Mouse (Mus musculus) heart, adult 2 months (tissue): ENCODE measurements at regions not wholly inside any gene's neighbourhood (a gene's known extent, or its start where the extent isn't known, plus 50 kb on each side); places are given as distances from the start of the nearest gene placed in this dataset.

Experiments
- CTCF ChIP-seq: fragments of 200-600 bp; IDR thresholded peaks from 2 replicates; pipeline ENCODE4 v1.8.1; 2022; ENCODE audit warnings: antibody characterized with exemption, mild to moderate bottlenecking, moderate library complexity
- EP300 ChIP-seq: fragments of 200-500 bp; IDR thresholded peaks from 2 replicates; pipeline ENCODE4 v1.6.1; 2011; ENCODE audit warnings: low read depth, low read length, control low read depth; ENCODE audit not compliant: insufficient read depth
- POLR2A ChIP-seq: fragments of 200-500 bp; IDR thresholded peaks from 2 replicates; pipeline ENCODE4 v1.6.1; 2011; ENCODE audit warnings: mild to moderate bottlenecking, low read depth, low read length, control low read depth; ENCODE audit not compliant: insufficient read depth

DNA sequence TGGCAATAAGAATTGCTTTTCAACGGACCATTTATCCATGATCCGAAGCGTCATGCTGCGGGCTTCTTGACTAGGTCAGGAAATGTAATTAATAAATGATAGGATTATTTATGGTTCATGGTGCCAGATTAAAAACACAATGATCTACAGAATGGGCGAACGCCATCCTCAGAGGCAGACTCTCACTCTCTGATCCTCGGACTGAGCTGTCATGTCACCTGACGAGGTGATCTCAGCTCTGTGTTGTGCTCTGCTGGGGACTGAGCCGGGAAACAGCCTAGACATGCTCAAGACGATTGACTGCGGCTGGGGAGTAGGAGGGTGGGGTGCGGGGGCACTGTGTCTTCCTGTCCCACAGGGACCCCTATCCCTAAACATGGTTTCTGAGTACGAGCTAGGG, 217.4 kb upstream of the A230072I06Rik start:
- TF ChIP-seq POLR2A = no peak
- no peak for TF ChIP-seq CTCF
- TF ChIP-seq EP300 = no peak
